20 mouse cellular contexts compared by ENCODE assay signal in genomic region chr9:56922746-56923145, GRCm38 (mm10). TPM values are rescaled to one million over a fixed set of nuclear protein-coding genes. Genes with fewer than 3 reads are reported as not detected.
DNase-seq lines count a peak whose midpoint lies in the region; ATAC-seq lines count a peak whose summit lies in the region.
"Had no signal": no experiment of that assay in that cellular context is flagged by ENCODE, and none has a peak within 500 bp of the region (broad histone marks: within the 10 kb centered on the region; RNA-seq: fewer than 3 reads in every experiment).

No protein-coding gene starts in this region.

- 0 out of 2 replicates have a peak overlapping the region, but pooled peaks have one; percentile 63 for H3K4me3 ChIP-seq in heart, embryonic 12.5 days
- H3K4me3 ChIP-seq in kidney, embryonic 16.5 days (ENCODE audit: low read length) = no peak overlapping the region
- H3K4me3 ChIP-seq in neural tube, embryonic 13.5 days = no peak overlapping the region
- no peak overlapping the region for H3K4me3 ChIP-seq in neural tube, embryonic 15.5 days (replicated peaks)
- H3K4me3 ChIP-seq: erythroblast, embryonic 14.5 days; megakaryocyte, embryonic 14.5 days had no signal

- DNase-seq in heart, postnatal 25 days (ENCODE audit: low spot score) = no peak
- DNase-seq in kidney, postnatal 25 days = no peak
- no peak for DNase-seq in testis, postnatal 14 days (ENCODE audit: low spot score)
- DNase-seq in cerebellum, adult 11 months = no peak
- DNase-seq: adrenal gland, postnatal 25 days; B cell, adult 2 months; kidney, postnatal 4 days; right cerebral cortex, postnatal 25 days; thymus, postnatal 14 days had no signal

- H3K27ac ChIP-seq in heart, embryonic 12.5 days (ENCODE audit: poor library complexity, severe bottlenecking) = no peak overlapping the region; the same call in 1 of the 2 replicates
- H3K27ac ChIP-seq in kidney, embryonic 16.5 days (ENCODE audit: low read length) = no peak overlapping the region
- no peak overlapping the region for H3K27ac ChIP-seq in neural tube, embryonic 13.5 days (replicated peaks)
- H3K27ac ChIP-seq in neural tube, embryonic 15.5 days (replicated peaks) = no peak overlapping the region

- no peak for ATAC-seq in heart, embryonic 12.5 days (ENCODE audit: insufficient number of reproducible peaks, low FRiP score)
- no peak for ATAC-seq in kidney, embryonic 16.5 days (ENCODE audit: low FRiP score, low TSS enrichment)
- no peak for ATAC-seq in neural tube, embryonic 13.5 days (ENCODE audit: low read depth)
- no peak for ATAC-seq in neural tube, embryonic 15.5 days (ENCODE audit: low FRiP score)

- no peaks in the 10 kb centered on the region for H3K9me3 ChIP-seq in heart, embryonic 12.5 days (replicated peaks)
- peaks cover 6% of the 10 kb centered on the region; the same call in 1 of the 2 replicates for H3K9me3 ChIP-seq in kidney, embryonic 16.5 days (ENCODE audit: low read length)
- H3K9me3 ChIP-seq in neural tube, embryonic 13.5 days = no peaks in the 10 kb centered on the region; the same call in 1 of the 2 replicates
- H3K9me3 ChIP-seq in neural tube, embryonic 15.5 days (replicated peaks) = no peaks in the 10 kb centered on the region

- no peaks in the 10 kb centered on the region for H3K27me3 ChIP-seq in heart, embryonic 12.5 days (replicated peaks)
- no peaks in the 10 kb centered on the region for H3K27me3 ChIP-seq in kidney, embryonic 16.5 days (ENCODE audit: insufficient read depth, low read length)
- H3K27me3 ChIP-seq in neural tube, embryonic 13.5 days = no peaks in the 10 kb centered on the region
- H3K27me3 ChIP-seq in neural tube, embryonic 15.5 days (replicated peaks) = no peaks in the 10 kb centered on the region

- intact Hi-C loops in heart, postnatal 25 days (cut with DNase I) = no loop called here

- peaks cover 57% of the 10 kb centered on the region for H3K36me3 ChIP-seq in heart, embryonic 12.5 days
- H3K36me3 ChIP-seq in kidney, embryonic 16.5 days (ENCODE audit: insufficient read depth, low read length) = peaks cover 27% of the 10 kb centered on the region
- peaks cover 18% of the 10 kb centered on the region; the same call in 1 of the 2 replicates for H3K36me3 ChIP-seq in neural tube, embryonic 13.5 days
- no peaks in the 10 kb centered on the region for H3K36me3 ChIP-seq in neural tube, embryonic 15.5 days

- 0 out of 2 replicates have a peak overlapping the region, but pooled peaks have one; percentile 71 for H3K9ac ChIP-seq in heart, embryonic 12.5 days
- H3K9ac ChIP-seq in kidney, embryonic 16.5 days (replicated peaks; ENCODE audit: low read length) = no peak overlapping the region
- no peak overlapping the region for H3K9ac ChIP-seq in neural tube, embryonic 13.5 days
- H3K9ac ChIP-seq in neural tube, embryonic 15.5 days (replicated peaks) = no peak overlapping the region

- H3K4me2 ChIP-seq in heart, embryonic 12.5 days = peak overlapping the region; percentile 80
- H3K4me2 ChIP-seq in kidney, embryonic 16.5 days (replicated peaks; ENCODE audit: low read depth, low read length) = peak overlapping the region; percentile 90; the same call in 1 of the 2 replicates
- H3K4me2 ChIP-seq in neural tube, embryonic 13.5 days = peak overlapping the region; percentile 85; the same call in 1 of the 2 replicates
- no peak overlapping the region; the same call in 1 of the 2 replicates for H3K4me2 ChIP-seq in neural tube, embryonic 15.5 days

- WGBS in heart, embryonic 12.5 days = 84% methylated on average over 4 of the region's 4 CpGs
- WGBS in kidney, embryonic 16.5 days = 93% methylated on average over 4 of the region's 4 CpGs
- 96% methylated on average over 4 of the region's 4 CpGs for WGBS in neural tube, embryonic 13.5 days
- 91% methylated on average over 4 of the region's 4 CpGs for WGBS in neural tube, embryonic 15.5 days

- H3K4me1 ChIP-seq in heart, embryonic 12.5 days (replicated peaks) = peaks cover 45% of the 10 kb centered on the region
- H3K4me1 ChIP-seq in kidney, embryonic 16.5 days (ENCODE audit: insufficient read depth, low read length) = peaks cover 45% of the 10 kb centered on the region
- peaks cover 46% of the 10 kb centered on the region for H3K4me1 ChIP-seq in neural tube, embryonic 13.5 days (replicated peaks)
- H3K4me1 ChIP-seq in neural tube, embryonic 15.5 days = peaks cover 39% of the 10 kb centered on the region

RNA-seq across cellular contexts. Expression of gene Snx33, which starts 5.4 kb away (rescaled TPM):
- polyA plus RNA-seq in heart, embryonic 12.5 days (2016; fragmentation: Nextera tagmentation; extraction: Ambion mirVana) = 10.2 and 10.5 TPM in 2 replicates
- total RNA-seq in heart, postnatal 25 days (2021) = 10 to 100 TPM in 1 of 2 experiments, 1 to 10 TPM in 1; 8.9 to 12.5 TPM
- 11.9 and 12.3 TPM in 2 replicates for polyA plus RNA-seq in kidney, embryonic 16.5 days (2015; fragmentation: Nextera tagmentation; extraction: Ambion mirVana)
- polyA plus RNA-seq in neural tube, embryonic 13.5 days (2015; fragmentation: Nextera tagmentation; extraction: Ambion mirVana) = 2.9 TPM in 2 replicates
- polyA plus RNA-seq in neural tube, embryonic 15.5 days (2015; fragmentation: Nextera tagmentation; extraction: Ambion mirVana) = 2.2 and 3.2 TPM in 2 replicates
- polyA plus RNA-seq: erythroblast, embryonic 14.5 days had no signal

RNA-seq across cellular contexts. Expression of gene Imp3, which starts 14.5 kb away (rescaled TPM):
- 58.2 and 65.0 TPM in 2 replicates for polyA plus RNA-seq in heart, embryonic 12.5 days (2016; fragmentation: Nextera tagmentation; extraction: Ambion mirVana)
- 10 to 100 TPM; 53.2 to 54.8 TPM for total RNA-seq in heart, postnatal 25 days (2021)
- polyA plus RNA-seq in kidney, embryonic 16.5 days (2015; fragmentation: Nextera tagmentation; extraction: Ambion mirVana) = 89.7 and 92.6 TPM in 2 replicates
- polyA plus RNA-seq in neural tube, embryonic 13.5 days (2015; fragmentation: Nextera tagmentation; extraction: Ambion mirVana) = 80.2 and 85.5 TPM in 2 replicates
- polyA plus RNA-seq in neural tube, embryonic 15.5 days (2015; fragmentation: Nextera tagmentation; extraction: Ambion mirVana) = 73.7 and 77.5 TPM in 2 replicates

RNA-seq across cellular contexts. Expression of gene Snupn, which starts 27.9 kb away (rescaled TPM):
- 16.7 and 17.4 TPM in 2 replicates for polyA plus RNA-seq in heart, embryonic 12.5 days (2016; fragmentation: Nextera tagmentation; extraction: Ambion mirVana)
- total RNA-seq in heart, postnatal 25 days (2021) = 10 to 100 TPM in 1 of 2 experiments, 1 to 10 TPM in 1; 9.9 to 10.1 TPM
- polyA plus RNA-seq in kidney, embryonic 16.5 days (2015; fragmentation: Nextera tagmentation; extraction: Ambion mirVana) = 27.2 and 29.4 TPM in 2 replicates
- 28.7 and 29.0 TPM in 2 replicates for polyA plus RNA-seq in neural tube, embryonic 13.5 days (2015; fragmentation: Nextera tagmentation; extraction: Ambion mirVana)
- polyA plus RNA-seq in neural tube, embryonic 15.5 days (2015; fragmentation: Nextera tagmentation; extraction: Ambion mirVana) = 28.3 and 29.6 TPM in 2 replicates
- polyA plus RNA-seq: erythroblast, embryonic 14.5 days had no signal

RNA-seq across cellular contexts. Expression of gene Cspg4, which starts 57.9 kb away (rescaled TPM):
- polyA plus RNA-seq in heart, embryonic 12.5 days (2016; fragmentation: Nextera tagmentation; extraction: Ambion mirVana) = 32.5 and 35.9 TPM in 2 replicates
- total RNA-seq in heart, postnatal 25 days (2021) = 10 to 100 TPM; 15.2 to 20.4 TPM
- 30.5 and 32.6 TPM in 2 replicates for polyA plus RNA-seq in kidney, embryonic 16.5 days (2015; fragmentation: Nextera tagmentation; extraction: Ambion mirVana)
- polyA plus RNA-seq in neural tube, embryonic 13.5 days (2015; fragmentation: Nextera tagmentation; extraction: Ambion mirVana) = 6.0 and 6.5 TPM in 2 replicates
- polyA plus RNA-seq in neural tube, embryonic 15.5 days (2015; fragmentation: Nextera tagmentation; extraction: Ambion mirVana) = 10.5 and 13.1 TPM in 2 replicates
- total RNA-seq: common myeloid progenitor, adult 5-6 weeks; hematopoietic stem cell, adult 5-6 weeks had no signal
- polyA plus RNA-seq: erythroblast, embryonic 14.5 days had no signal

RNA-seq across cellular contexts. Expression of gene Odf3l1, which starts 58.3 kb away (rescaled TPM):
- 0.84 and 1.5 TPM in 2 replicates for polyA plus RNA-seq in heart, embryonic 12.5 days (2016; fragmentation: Nextera tagmentation; extraction: Ambion mirVana)
- not detected for total RNA-seq in heart, postnatal 25 days (2021)
- polyA plus RNA-seq in kidney, embryonic 16.5 days (2015; fragmentation: Nextera tagmentation; extraction: Ambion mirVana) = 0.26 and 0.32 TPM in 2 replicates
- polyA plus RNA-seq in neural tube, embryonic 13.5 days (2015; fragmentation: Nextera tagmentation; extraction: Ambion mirVana) = 0.28 TPM in 1 of 2 replicates, not detected in the other
- polyA plus RNA-seq in neural tube, embryonic 15.5 days (2015; fragmentation: Nextera tagmentation; extraction: Ambion mirVana) = 0.28 and 0.40 TPM in 2 replicates
- total RNA-seq: common myeloid progenitor, adult 5-6 weeks; ES-E14; hematopoietic stem cell, adult 5-6 weeks; left cerebral cortex, adult 18-20 months had no signal
- polyA plus RNA-seq: erythroblast, embryonic 14.5 days; liver, embryonic 11.5 days had no signal
